Mouse (Mus musculus) erythroblast, adult 5-6 weeks (primary cell): ENCODE results near the gene Erbb2. TPM values are rescaled to one million over a fixed set of nuclear protein-coding genes. Genes with fewer than 3 reads are reported as not detected.

Experiments
- ATAC-seq: replicated peaks from 2 replicates; pipeline ENCODE4 v1.8.0; 2016; ENCODE audit warnings: moderate number of reproducible peaks, mild to moderate bottlenecking, moderate TSS enrichment, inconsistent platforms; ENCODE audit not compliant: poor library complexity, low FRiP score, severe bottlenecking
- total RNA-seq, 2 experiments: library from RNA; stranded (forward) in 1 of 2; stranded (reverse) in 1 of 2; fragments of 150-400 nt in 1 of 2; fragments of 200-764, 138-1000 nt in 1 of 2; gene quantifications; 2 replicates each; pipeline versions ENCODE4 v1.2.3 to v1.2.4; 2015 to 2017; ENCODE audit warnings: low replicate concordance in 2 of 2

Gene Erbb2
- total RNA-seq, 2 experiments from 2014 or later, result not detected

GRCm38 (mm10) chr11:98384721-98385637 is 27.3 kb upstream of the Erbb2 start:
- no peak for ATAC-seq

DNA sequence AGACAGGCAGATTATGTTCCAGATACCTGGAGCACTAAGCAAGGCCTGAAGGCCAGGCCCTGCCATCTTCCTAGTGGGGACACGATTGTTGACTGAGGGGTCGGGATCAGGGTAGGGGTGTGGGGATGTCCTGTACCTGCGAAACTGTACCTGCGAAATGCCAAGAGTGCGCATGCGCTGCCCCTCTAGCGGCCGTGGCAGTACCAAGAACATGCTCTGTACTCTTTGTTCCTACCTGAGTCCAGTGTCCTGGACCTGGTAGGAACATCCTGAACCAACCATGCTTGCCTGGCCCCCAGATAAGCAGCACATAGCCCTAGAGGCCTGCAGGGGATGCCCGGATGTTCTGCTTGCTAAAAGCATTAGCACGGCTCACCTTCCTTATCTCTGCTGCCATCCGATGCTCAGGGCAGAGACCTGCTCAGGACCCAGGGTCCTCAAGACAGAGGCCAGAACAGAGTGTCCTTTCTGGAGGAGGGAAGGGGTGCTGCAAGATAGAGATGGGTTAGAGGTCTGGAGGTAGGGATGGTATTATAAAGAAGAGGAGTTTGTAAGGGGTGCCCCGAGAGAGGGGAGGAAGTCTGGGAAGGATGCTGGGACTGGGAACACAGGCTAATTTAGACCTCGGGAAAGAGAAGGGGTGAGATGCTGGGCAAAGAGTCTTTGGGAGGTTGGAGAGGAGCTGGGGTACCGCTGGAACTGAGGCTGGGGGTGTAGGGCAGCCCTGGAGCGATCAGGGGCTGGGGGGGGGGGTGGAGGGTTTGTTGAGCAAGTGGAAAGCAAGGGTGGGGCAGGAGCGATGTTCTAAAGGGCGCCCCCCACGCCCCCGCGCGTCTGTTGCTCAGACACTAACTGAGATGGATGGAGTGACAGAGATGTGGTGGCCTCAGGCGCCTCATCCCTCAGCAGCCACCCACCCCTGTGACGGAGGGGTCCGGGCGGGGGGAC is 26.4 kb upstream of the Erbb2 start, which contains the start of gene Pnmt:
Pnmt (plus strand) TSS at position 813 of the 948 bp plus-strand sequence.
- no peak for ATAC-seq

GRCm38 (mm10) chr11:98386596-98386995 is 25.7 kb upstream of the Erbb2 start:
- ATAC-seq, result no peak

DNA sequence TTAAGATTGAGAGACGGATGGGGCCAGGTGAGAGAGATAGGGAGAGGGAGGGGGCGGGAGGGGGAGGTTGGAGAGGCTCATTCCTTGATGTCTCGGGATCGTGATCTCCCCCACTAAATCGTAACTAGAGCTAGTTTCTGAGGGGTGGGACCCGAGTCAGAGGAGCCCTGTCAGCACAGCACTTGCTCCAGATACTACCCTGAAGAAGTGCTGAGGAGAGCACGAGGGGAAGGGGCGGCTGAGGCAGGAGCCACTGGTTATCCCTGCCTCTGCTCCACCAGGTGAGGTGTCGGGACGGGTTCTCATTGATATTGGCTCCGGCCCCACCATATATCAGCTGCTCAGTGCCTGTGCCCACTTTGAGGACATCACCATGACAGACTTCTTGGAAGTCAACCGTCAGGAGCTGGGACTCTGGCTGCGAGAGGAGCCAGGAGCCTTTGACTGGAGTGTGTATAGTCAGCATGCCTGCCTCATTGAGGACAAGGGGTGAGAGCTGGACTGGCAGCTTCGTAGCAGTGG is 25.2 kb upstream of the Erbb2 start:
- no peak for ATAC-seq

DNA sequence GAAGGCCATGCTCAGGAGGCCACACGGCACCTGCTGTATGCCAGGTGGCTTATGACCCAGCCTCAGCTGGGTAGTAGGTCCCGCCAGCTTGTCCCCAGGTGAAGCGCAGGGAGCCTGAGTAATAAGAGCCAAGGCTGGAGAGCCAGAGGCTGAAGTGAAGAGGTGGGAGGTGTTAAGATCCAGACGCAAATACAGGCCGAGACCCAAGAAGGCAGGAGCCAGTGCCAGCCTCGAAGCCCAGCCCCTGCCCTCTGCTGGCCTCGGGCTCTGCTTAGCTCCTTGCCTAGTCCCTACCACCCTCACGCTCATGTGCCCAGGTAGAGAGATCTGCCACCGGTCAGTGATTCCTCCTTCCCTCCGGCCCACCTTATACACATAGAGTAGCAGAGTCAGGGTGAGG is 24.0 kb upstream of the Erbb2 start:
- no peak for ATAC-seq

DNA sequence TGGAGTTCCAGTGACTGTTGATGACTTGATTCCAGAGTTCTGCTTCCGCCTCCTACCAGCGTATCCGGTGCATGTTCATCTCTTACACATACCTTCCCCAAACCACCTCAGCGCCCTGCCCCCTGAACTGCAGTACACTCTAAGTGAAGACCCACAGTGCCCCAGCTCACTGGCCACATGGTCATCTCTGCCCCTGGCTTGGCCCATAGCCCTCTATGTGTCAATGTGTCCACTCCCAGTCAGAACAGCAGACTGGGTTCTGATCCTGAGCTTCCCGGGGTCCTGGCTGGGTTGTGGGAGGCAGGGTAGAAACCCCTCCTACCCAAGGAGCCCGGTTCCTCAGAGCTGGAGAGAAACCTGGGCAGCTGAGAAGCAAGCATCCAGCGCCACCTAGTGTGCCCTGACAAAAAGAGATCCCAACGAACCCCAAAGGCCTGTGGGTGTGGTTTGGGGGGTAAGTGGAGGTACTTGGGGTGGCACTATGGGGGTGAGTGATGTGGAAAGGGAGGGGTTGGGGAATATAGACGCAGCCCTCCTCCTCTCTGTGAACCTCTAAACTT is 23.0 kb upstream of the Erbb2 start:
- ATAC-seq, result no peak

GRCm38 (mm10) chr11:98390141-98390540 is 22.1 kb upstream of the Erbb2 start:
- ATAC-seq, result no peak

- no peak for ATAC-seq
Measured at GRCm38 (mm10) chr11:98392034-98392433, 20.2 kb upstream of the Erbb2 start.

DNA sequence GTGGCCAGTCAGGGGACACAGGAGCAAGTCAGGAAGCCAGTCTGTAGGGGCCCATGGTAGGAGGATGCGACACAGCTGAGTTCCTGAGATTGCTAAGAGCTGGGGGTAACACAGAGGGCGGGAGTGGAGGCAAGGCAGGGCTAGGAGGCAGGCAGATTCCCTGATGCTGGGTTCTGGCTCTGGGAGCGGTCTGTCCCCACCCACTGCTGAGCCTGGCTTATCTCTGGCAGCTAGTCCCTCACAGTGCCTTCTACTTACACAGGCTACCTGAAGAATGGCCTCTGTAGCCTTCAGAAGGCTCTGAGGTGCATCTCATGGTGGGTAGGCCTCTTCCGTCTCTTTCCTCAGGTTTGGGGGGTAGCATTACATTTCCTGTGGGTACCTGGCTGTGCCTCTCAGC is 19.6 kb upstream of the Erbb2 start:
- ATAC-seq, result peak; percentile 82

GRCm38 (mm10) chr11:98393317-98393716 is 19.0 kb upstream of the Erbb2 start:
- ATAC-seq, result peak; percentile 68

DNA sequence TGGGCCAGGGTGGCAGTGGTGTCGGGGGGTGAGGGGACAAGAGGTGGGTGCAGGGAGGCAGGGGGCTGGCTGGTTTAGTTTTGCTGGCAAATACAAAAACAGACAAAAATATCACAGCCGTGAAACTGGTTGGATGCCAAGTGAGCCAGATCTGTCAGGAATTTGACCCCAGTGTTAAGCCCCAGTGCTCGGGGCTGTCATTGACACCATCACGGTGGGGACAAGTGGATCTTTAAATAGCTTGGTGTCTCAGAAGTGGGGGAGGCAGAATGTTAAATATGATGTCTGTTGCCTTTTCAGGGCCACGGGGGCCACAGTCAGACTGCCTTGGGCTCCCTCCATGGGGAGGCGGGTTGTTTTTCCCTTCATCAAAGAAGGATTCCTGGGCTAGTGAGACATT is 18.0 kb upstream of the Erbb2 start:
- no peak for ATAC-seq

GRCm38 (mm10) chr11:98395041-98395440 is 17.2 kb upstream of the Erbb2 start:
- ATAC-seq, result no peak

DNA sequence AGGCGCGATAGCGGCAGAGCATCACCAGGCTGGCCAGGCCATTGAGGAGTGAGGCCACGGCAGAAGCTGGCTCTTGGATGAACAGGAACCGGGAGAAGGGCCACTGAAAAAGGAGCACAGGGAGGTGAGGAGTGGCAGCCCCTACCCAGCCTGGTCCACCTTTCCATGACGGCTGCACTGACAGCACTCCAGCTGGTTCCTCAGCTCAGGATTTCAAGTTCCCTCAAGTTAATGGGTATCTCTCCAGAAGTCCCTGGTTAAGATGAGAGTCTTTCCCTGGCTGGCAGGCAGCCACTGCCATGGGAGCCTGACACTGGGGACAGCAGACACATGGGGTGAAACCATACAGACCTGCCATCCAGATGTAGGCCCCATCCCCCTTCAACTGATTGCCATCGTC is 14.3 kb upstream of the Erbb2 start:
- ATAC-seq, result no peak

DNA sequence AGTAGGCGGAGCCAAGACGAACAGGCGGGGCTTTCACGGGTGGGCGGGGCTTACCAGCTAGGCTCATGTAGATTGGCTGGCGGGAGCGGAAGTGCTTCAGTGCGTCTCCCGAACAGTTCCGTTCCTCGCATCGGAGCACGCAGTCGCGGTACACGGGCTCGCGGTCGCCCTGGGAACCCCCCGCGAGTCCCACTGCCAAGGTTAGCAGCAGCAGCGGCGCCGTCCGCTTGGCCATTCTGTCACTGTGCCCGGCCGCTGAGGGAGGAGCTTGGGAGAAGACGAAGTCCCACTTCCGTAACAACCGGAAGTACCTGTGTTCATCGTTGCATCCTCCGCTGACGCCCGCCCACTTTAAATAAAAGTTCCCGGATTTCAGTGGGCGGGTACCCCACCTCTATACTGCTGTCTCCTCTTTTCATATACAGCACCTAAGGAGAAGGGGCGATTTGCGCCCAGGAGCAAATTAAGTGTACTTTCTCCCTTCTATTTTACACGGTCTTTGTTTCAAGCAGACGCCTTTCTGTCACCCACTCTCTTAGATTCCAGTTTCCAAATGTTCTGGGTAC is 12.0 kb upstream of the Erbb2 start, which contains the start of gene Pgap3:
Pgap3 (minus strand) TSS at position 330 of the 566 bp plus-strand sequence.
- ATAC-seq, result peak; percentile 91

DNA sequence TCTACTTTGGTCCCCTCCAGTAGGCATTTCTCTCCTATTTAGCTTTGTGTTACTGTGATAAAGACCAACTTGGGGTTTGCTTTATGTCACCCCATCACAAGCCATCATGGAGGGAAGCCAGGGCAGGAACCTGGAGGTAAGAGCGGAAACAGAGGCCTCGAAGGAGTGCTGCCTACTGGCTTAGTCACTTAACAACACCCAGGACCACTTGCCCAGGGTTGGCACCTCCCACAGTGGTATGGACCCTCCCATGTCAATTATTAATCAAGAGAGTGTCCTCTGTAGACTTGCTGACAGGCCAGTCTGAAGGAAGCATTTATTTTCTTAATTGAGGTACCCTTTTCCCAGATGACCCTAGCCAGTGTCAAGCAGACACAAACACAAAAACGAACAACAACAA is 11.5 kb upstream of the Erbb2 start:
- ATAC-seq, result no peak

DNA sequence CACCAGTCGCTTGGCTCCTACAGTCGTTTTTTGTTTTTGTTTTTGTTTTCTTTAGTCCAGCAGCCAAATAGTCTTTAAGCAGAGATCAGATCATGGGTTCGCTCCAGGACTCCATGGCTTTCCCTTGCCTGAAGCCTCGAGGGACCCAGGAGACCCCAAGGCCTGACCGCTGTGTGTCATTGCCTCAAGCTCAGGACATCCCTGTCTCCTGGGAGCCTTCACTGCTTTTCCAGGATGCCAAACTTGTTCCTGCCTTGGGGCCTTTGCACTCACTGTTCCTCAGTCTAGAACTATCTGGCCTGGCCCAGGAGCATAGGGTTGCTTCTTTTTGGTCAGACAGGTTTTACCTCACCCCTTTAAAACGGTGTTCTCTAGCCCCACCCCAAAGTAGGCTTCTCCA is 5.6 kb upstream of the Erbb2 start:
- ATAC-seq, result no peak

GRCm38 (mm10) chr11:98408872-98409271 is 3.4 kb upstream of the Erbb2 start:
- no peak for ATAC-seq

DNA sequence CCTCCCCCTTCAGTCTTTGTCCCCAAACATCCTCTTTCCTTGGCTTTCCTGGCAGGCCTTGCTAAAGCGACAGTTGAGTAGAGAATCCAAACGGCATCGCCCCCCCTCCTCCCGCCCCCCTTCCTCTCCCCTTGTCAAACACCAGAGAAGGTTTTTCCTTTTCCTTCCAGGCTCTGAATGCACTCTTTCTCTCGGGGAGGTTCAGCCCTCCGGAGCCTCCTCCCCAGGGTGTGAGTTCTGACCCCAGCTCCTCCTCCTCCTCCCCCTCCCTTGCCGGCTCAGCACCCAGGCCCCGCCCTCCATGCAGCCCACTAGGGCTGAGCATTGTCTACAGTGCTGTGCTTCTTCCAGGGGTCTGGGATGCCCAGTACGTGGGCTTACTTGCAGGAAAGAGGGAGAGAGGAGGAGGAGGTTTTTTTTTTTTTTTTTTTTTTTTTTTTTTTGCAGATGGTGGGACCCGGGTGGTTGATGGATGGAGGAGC is 2.9 kb upstream of the Erbb2 start:
- ATAC-seq, result no peak

- no peak for ATAC-seq
Measured at GRCm38 (mm10) chr11:98412797-98413301, 579 bp downstream of the Erbb2 start.
